Mouse (Mus musculus): ENCODE results near the gene Nasp. TPM values are rescaled to one million over a fixed set of nuclear protein-coding genes. Genes with fewer than 3 reads are reported as not detected.
"Not testable (repeated sequence)": the region's sequence is repeated elsewhere in the genome, so short reads cannot be mapped to it uniquely, and the experiment has no call there.

Gene Nasp
- 99.2 and 113 TPM in 2 replicates for polyA plus RNA-seq (2014; fragmentation: Nextera tagmentation; extraction: Ambion mirVana)

- ATAC-seq (ENCODE audit: low read depth) (peak; percentile 91), DNase-seq (ENCODE audit: low spot score) (peak; percentile 95)
- Histone ChIP-seq H3K27ac (replicated peaks; ENCODE audit: low read depth, low read length) (peak within 1 kb of the TSS; percentile 97), H3K4me1 (ENCODE audit: control insufficient read depth, insufficient read depth, low read length) (peaks cover 11% of the 10 kb centered on the region), H3K9ac (ENCODE audit: low read depth, low read length) (peak within 1 kb of the TSS; percentile 96), H3K4me3 (ENCODE audit: low read depth, low read length) (peak within 1 kb of the TSS; percentile 100), H3K27me3 (replicated peaks; ENCODE audit: control insufficient read depth, insufficient read depth, low read length) (no peaks in the 10 kb centered on the region), H3K4me2 (ENCODE audit: low read depth, low read length) (peak within 1 kb of the TSS; percentile 79), H3K36me3 (ENCODE audit: control insufficient read depth, insufficient read depth, low read length) (0 out of 2 replicates have a peak, but pooled peaks cover 9% of the 10 kb centered on the region), H3K9me3 (ENCODE audit: control insufficient read depth, low read length) (no peaks in the 10 kb centered on the region)
- 5% methylated on average over 23 of the region's 23 CpGs for WGBS
Measured at GRCm38 (mm10) chr4:116627722-116628662, at the start of gene Nasp. Gene Nasp (minus strand): TSS chr4:116627941.

- Histone ChIP-seq H3K4me1 (ENCODE audit: control insufficient read depth, insufficient read depth, low read length) (no peaks in the 10 kb centered on the region), H3K4me3 (ENCODE audit: low read depth, low read length) (no peak overlapping the region), H3K9ac (ENCODE audit: low read depth, low read length) (no peak overlapping the region), H3K9me3 (ENCODE audit: control insufficient read depth, low read length) (no peaks in the 10 kb centered on the region), H3K27me3 (replicated peaks; ENCODE audit: control insufficient read depth, insufficient read depth, low read length) (no peaks in the 10 kb centered on the region), H3K36me3 (ENCODE audit: control insufficient read depth, insufficient read depth, low read length) (no peaks in the 10 kb centered on the region), H3K27ac (replicated peaks; ENCODE audit: low read depth, low read length) (no peak overlapping the region), H3K4me2 (ENCODE audit: low read depth, low read length) (no peak overlapping the region)
- ATAC-seq (ENCODE audit: low read depth) = no peak
- WGBS = 83% methylated on average over 3 of the region's 3 CpGs
- DNase-seq (ENCODE audit: low spot score) = no peak
Measured at GRCm38 (mm10) chr4:116676027-116676426, 48.3 kb upstream of the Nasp start.

- not testable (repeated sequence) for DNase-seq (ENCODE audit: low spot score); H3K27ac ChIP-seq (replicated peaks; ENCODE audit: low read depth, low read length); H3K4me2 ChIP-seq (ENCODE audit: low read depth, low read length); H3K4me3 ChIP-seq (ENCODE audit: low read depth, low read length); H3K36me3 ChIP-seq (ENCODE audit: control insufficient read depth, insufficient read depth, low read length); H3K9ac ChIP-seq (ENCODE audit: low read depth, low read length); H3K9me3 ChIP-seq (ENCODE audit: control insufficient read depth, low read length); H3K27me3 ChIP-seq (replicated peaks; ENCODE audit: control insufficient read depth, insufficient read depth, low read length); H3K4me1 ChIP-seq (ENCODE audit: control insufficient read depth, insufficient read depth, low read length); ATAC-seq (ENCODE audit: low read depth)
- 90% methylated on average over 6 of the region's 6 CpGs for WGBS
Measured at GRCm38 (mm10) chr4:116674761-116675160, 47.0 kb upstream of the Nasp start.

GRCm38 (mm10) chr4:116672785-116673184, 45.0 kb upstream of the Nasp start:
- Histone ChIP-seq H3K27me3 (replicated peaks; ENCODE audit: control insufficient read depth, insufficient read depth, low read length) (no peaks in the 10 kb centered on the region), H3K9me3 (ENCODE audit: control insufficient read depth, low read length) (no peaks in the 10 kb centered on the region), H3K27ac (replicated peaks; ENCODE audit: low read depth, low read length) (no peak overlapping the region), H3K4me2 (ENCODE audit: low read depth, low read length) (no peak overlapping the region), H3K9ac (ENCODE audit: low read depth, low read length) (no peak overlapping the region), H3K36me3 (ENCODE audit: control insufficient read depth, insufficient read depth, low read length) (no peaks in the 10 kb centered on the region), H3K4me3 (ENCODE audit: low read depth, low read length) (no peak overlapping the region), H3K4me1 (ENCODE audit: control insufficient read depth, insufficient read depth, low read length) (no peaks in the 10 kb centered on the region)
- ATAC-seq (ENCODE audit: low read depth) (no peak), DNase-seq (ENCODE audit: low spot score) (no peak)
- 68% methylated on average over 2 of the region's 2 CpGs for WGBS

- no peak for DNase-seq (ENCODE audit: low spot score)
- WGBS = 47% methylated on average over 2 of the region's 2 CpGs
- no peaks in the 10 kb centered on the region for H3K27me3 ChIP-seq (replicated peaks; ENCODE audit: control insufficient read depth, insufficient read depth, low read length)
Measured at GRCm38 (mm10) chr4:116669291-116669690, 41.5 kb upstream of the Nasp start.

GRCm38 (mm10) chr4:116668145-116668544, 40.4 kb upstream of the Nasp start:
- Histone ChIP-seq H3K4me3 (ENCODE audit: low read depth, low read length) (no peak overlapping the region), H3K36me3 (ENCODE audit: control insufficient read depth, insufficient read depth, low read length) (no peaks in the 10 kb centered on the region), H3K9ac (ENCODE audit: low read depth, low read length) (no peak overlapping the region), H3K27me3 (replicated peaks; ENCODE audit: control insufficient read depth, insufficient read depth, low read length) (no peaks in the 10 kb centered on the region), H3K4me1 (ENCODE audit: control insufficient read depth, insufficient read depth, low read length) (no peaks in the 10 kb centered on the region), H3K4me2 (ENCODE audit: low read depth, low read length) (no peak overlapping the region), H3K9me3 (ENCODE audit: control insufficient read depth, low read length) (no peaks in the 10 kb centered on the region), H3K27ac (replicated peaks; ENCODE audit: low read depth, low read length) (no peak overlapping the region)
- ATAC-seq (ENCODE audit: low read depth) (no peak), DNase-seq (ENCODE audit: low spot score) (no peak)
- 49% methylated on average over 3 of the region's 3 CpGs for whole genome bisulfite sequencing

More at GRCm38 (mm10) chr4:116669291-116669690, 41.5 kb upstream of the Nasp start:
- Histone ChIP-seq H3K9ac (ENCODE audit: low read depth, low read length) (no peak overlapping the region), H3K4me1 (ENCODE audit: control insufficient read depth, insufficient read depth, low read length) (no peaks in the 10 kb centered on the region), H3K4me3 (ENCODE audit: low read depth, low read length) (no peak overlapping the region), H3K27ac (replicated peaks; ENCODE audit: low read depth, low read length) (no peak overlapping the region), H3K9me3 (ENCODE audit: control insufficient read depth, low read length) (no peaks in the 10 kb centered on the region), H3K4me2 (ENCODE audit: low read depth, low read length) (no peak overlapping the region), H3K36me3 (ENCODE audit: control insufficient read depth, insufficient read depth, low read length) (no peaks in the 10 kb centered on the region)
- no peak for ATAC-seq (ENCODE audit: low read depth)

GRCm38 (mm10) chr4:116666625-116667024, 38.9 kb upstream of the Nasp start:
- H3K27ac ChIP-seq (replicated peaks; ENCODE audit: low read depth, low read length) = no peak overlapping the region
- DNase-seq (ENCODE audit: low spot score) = no peak
- no peaks in the 10 kb centered on the region for H3K36me3 ChIP-seq (ENCODE audit: control insufficient read depth, insufficient read depth, low read length)
- H3K9ac ChIP-seq (ENCODE audit: low read depth, low read length) = no peak overlapping the region
- no peaks in the 10 kb centered on the region for H3K9me3 ChIP-seq (ENCODE audit: control insufficient read depth, low read length)
- ATAC-seq (ENCODE audit: low read depth) = no peak
- H3K4me1 ChIP-seq (ENCODE audit: control insufficient read depth, insufficient read depth, low read length) = no peaks in the 10 kb centered on the region
- H3K4me3 ChIP-seq (ENCODE audit: low read depth, low read length) = no peak overlapping the region
- no peaks in the 10 kb centered on the region for H3K27me3 ChIP-seq (replicated peaks; ENCODE audit: control insufficient read depth, insufficient read depth, low read length)
- H3K4me2 ChIP-seq (ENCODE audit: low read depth, low read length) = no peak overlapping the region
- WGBS = 64% methylated on average over 4 of the region's 4 CpGs

GRCm38 (mm10) chr4:116661998-116662397, 34.3 kb upstream of the Nasp start:
- no peaks in the 10 kb centered on the region for H3K27me3 ChIP-seq (replicated peaks; ENCODE audit: control insufficient read depth, insufficient read depth, low read length)
- 100% methylated on average over 1 of the region's 1 CpGs for WGBS
- no peak for ATAC-seq (ENCODE audit: low read depth)

More at GRCm38 (mm10) chr4:116661998-116662397, 34.3 kb upstream of the Nasp start:
- Histone ChIP-seq H3K9me3 (ENCODE audit: control insufficient read depth, low read length) (no peaks in the 10 kb centered on the region), H3K4me2 (ENCODE audit: low read depth, low read length) (no peak overlapping the region), H3K4me3 (ENCODE audit: low read depth, low read length) (no peak overlapping the region), H3K27ac (replicated peaks; ENCODE audit: low read depth, low read length) (no peak overlapping the region), H3K36me3 (ENCODE audit: control insufficient read depth, insufficient read depth, low read length) (no peaks in the 10 kb centered on the region), H3K4me1 (ENCODE audit: control insufficient read depth, insufficient read depth, low read length) (no peaks in the 10 kb centered on the region), H3K9ac (ENCODE audit: low read depth, low read length) (no peak overlapping the region)
- no peak for DNase-seq (ENCODE audit: low spot score)

Data from embryonic facial prominence, embryonic 14.5 days (tissue).